Mouse (Mus musculus) kidney, adult 2 months (tissue): ENCODE measurements around the gene Hnrnpll.

Experiments used
- CTCF ChIP-seq: fragments of 200-500 bp; conservative IDR thresholded peaks from 2 replicates; pipeline ENCODE4 v1.5.1; 2011; ENCODE audit warnings: low read depth, mild to moderate bottlenecking, control low read depth, low read length, moderate library complexity, mixed read lengths; ENCODE audit not compliant: insufficient read depth, insufficient read length
- POLR2A ChIP-seq: fragments of 200-500 bp; IDR thresholded peaks from one replicate; pipeline ENCODE4 v1.6.1; 2011; ENCODE audit warnings: low read depth, low read length, control low read depth

DNA sequence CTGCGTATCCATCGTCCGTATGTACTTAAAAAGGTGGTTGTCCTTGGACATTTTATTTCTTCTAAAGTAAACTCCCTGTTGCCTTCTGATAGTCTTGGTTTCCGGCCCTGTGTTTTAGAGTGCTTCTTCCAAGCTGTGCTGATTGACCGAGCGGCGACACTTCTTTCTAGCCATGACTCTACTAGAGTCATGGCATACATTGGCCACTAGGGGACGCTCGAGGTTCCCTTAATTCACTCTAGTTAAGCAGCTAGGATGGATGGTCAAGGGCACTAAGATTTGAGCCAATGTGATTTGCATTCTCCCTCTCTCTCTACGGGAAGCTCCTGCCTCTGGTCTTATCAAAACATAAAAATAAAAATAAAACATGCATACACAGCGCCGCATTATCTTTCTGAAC is 44.7 kb downstream of the Hnrnpll start:
- TF ChIP-seq CTCF (peak; percentile 78), POLR2A (no peak)
